Mouse (Mus musculus): ENCODE measurements around the gene Pou2f1. TPM values are rescaled to one million over a fixed set of nuclear protein-coding genes. Genes with fewer than 3 reads are reported as not detected.

Pou2f1 gene
- polyA plus RNA-seq, 1 experiment = 6.3 TPM

- H3K4me1 ChIP-seq (ENCODE audit: control insufficient read depth, insufficient read depth, low read length) = peaks cover 3% of the 10 kb centered on the region; the same call in 1 of the 2 replicates
- no peak for TF ChIP-seq CTCF (IDR thresholded peaks at IDR 0.05; ENCODE audit: borderline replicate concordance, insufficient read depth, low read length)
- no peak for TF ChIP-seq POLR2A (IDR thresholded peaks at IDR 0.05; ENCODE audit: low read depth, low read length)
- no peak overlapping the region for H3K27ac ChIP-seq (ENCODE audit: insufficient read depth, low read length)
- H3K4me3 ChIP-seq (ENCODE audit: insufficient read depth, low read length) = no peak overlapping the region
Measured at GRCm38 (mm10) chr1:165819147-165819546, 183.3 kb downstream of the Pou2f1 start.

- H3K27ac ChIP-seq (ENCODE audit: insufficient read depth, low read length) = no peak overlapping the region
- peaks cover 3% of the 10 kb centered on the region; the same call in 1 of the 2 replicates for H3K4me1 ChIP-seq (ENCODE audit: control insufficient read depth, insufficient read depth, low read length)
- TF ChIP-seq POLR2A (IDR thresholded peaks at IDR 0.05; ENCODE audit: low read depth, low read length) = no peak
- H3K4me3 ChIP-seq (ENCODE audit: insufficient read depth, low read length) = no peak overlapping the region
Measured at GRCm38 (mm10) chr1:165818145-165818860, 184.2 kb downstream of the Pou2f1 start.

- no peak for TF ChIP-seq CTCF (IDR thresholded peaks at IDR 0.05; ENCODE audit: borderline replicate concordance, insufficient read depth, low read length)
- TF ChIP-seq POLR2A (IDR thresholded peaks at IDR 0.05; ENCODE audit: low read depth, low read length) = no peak
- Histone ChIP-seq H3K4me3 (ENCODE audit: insufficient read depth, low read length) (no peak overlapping the region), H3K4me1 (ENCODE audit: control insufficient read depth, insufficient read depth, low read length) (peaks cover 3% of the 10 kb centered on the region; the same call in 1 of the 2 replicates), H3K27ac (ENCODE audit: insufficient read depth, low read length) (no peak overlapping the region)
Measured at GRCm38 (mm10) chr1:165817264-165817663, 185.2 kb downstream of the Pou2f1 start.

GRCm38 (mm10) chr1:165816391-165816790 lies 186.1 kb downstream of the Pou2f1 start:
- Histone ChIP-seq H3K4me1 (ENCODE audit: control insufficient read depth, insufficient read depth, low read length) (peaks cover 3% of the 10 kb centered on the region; the same call in 1 of the 2 replicates), H3K4me3 (ENCODE audit: insufficient read depth, low read length) (no peak overlapping the region), H3K27ac (ENCODE audit: insufficient read depth, low read length) (no peak overlapping the region)
- TF ChIP-seq POLR2A (IDR thresholded peaks at IDR 0.05; ENCODE audit: low read depth, low read length) (no peak), CTCF (IDR thresholded peaks at IDR 0.05; ENCODE audit: borderline replicate concordance, insufficient read depth, low read length) (no peak)

Other genes with a start within 250 kb of the Pou2f1 start
- gene Creg1, start 238.9 kb downstream of the Pou2f1 start, polyA plus RNA-seq (2011; ENCODE audit: insufficient read length, low read depth, missing spikeins) = 31.1 and 37.5 TPM in 2 replicates
- gene Cd247, start 214.0 kb downstream of the Pou2f1 start, polyA plus RNA-seq (2011; ENCODE audit: insufficient read length, low read depth, missing spikeins) = not detected in 2 replicates
- gene Dusp27, start 125.2 kb upstream of the Pou2f1 start, polyA plus RNA-seq (2011; ENCODE audit: insufficient read length, low read depth, missing spikeins) = 2.2 and 3.0 TPM in 2 replicates
- not detected in 2 replicates for gene Gpa33, start 127.6 kb upstream of the Pou2f1 start, polyA plus RNA-seq (2011; ENCODE audit: insufficient read length, low read depth, missing spikeins)
- not detected in 2 replicates for gene Mael, start 236.1 kb upstream of the Pou2f1 start, polyA plus RNA-seq (2011; ENCODE audit: insufficient read length, low read depth, missing spikeins)

Data from embryonic fibroblast, embryonic 13.5 days (primary cell).